Mouse (Mus musculus): ENCODE data around the gene Ckm.

- TF ChIP-seq CTCF (IDR thresholded peaks at IDR 0.05; ENCODE audit: insufficient read depth, low read depth, low read length) (no peak), POLR2A (IDR thresholded peaks at IDR 0.05; ENCODE audit: insufficient read depth, low read depth, low read length) (no peak)
Measured at GRCm38 (mm10) chr7:19455819-19456495, 51.4 kb downstream of the Ckm start.

All from olfactory bulb, adult 2 months (tissue).